Mouse (Mus musculus): Measurements from ENCODE around the gene Mrgbp. TPM values are rescaled to one million over a fixed set of nuclear protein-coding genes. Genes with fewer than 3 reads are reported as not detected.

The Mrgbp gene
- polyA plus RNA-seq, 1 experiment from 2014 or later = 22.3 TPM

DNA sequence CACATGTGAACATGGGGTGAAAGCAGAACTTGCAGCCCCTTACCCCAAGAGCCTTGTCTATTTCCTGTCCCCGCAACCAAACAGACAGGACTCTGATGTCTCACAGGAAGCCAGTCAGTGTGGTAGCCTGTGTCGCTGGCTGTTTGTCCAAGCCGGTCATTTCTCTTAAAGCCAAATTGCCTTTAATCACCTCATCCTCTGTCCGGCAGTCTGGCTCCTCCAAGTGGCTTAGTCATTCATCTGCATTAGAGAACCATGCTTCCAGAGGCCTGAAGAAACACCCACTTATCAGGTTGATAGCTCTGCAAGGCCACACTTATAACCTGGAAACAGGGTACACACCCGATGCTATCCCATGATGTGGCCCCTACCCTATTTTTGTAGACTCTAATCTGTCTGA is 19.0 kb upstream of the Mrgbp start:
- no peak for ATAC-seq (replicated peaks; ENCODE audit: insufficient number of reproducible peaks, insufficient read depth, low FRiP score, low read depth)
- Histone ChIP-seq H3K9ac (no peak overlapping the region), H3K4me1 (replicated peaks) (no peaks in the 10 kb centered on the region), H3K27ac (no peak overlapping the region), H3K27me3 (no peaks in the 10 kb centered on the region), H3K36me3 (no peaks in the 10 kb centered on the region), H3K4me3 (no peak overlapping the region), H3K9me3 (replicated peaks) (no peaks in the 10 kb centered on the region), H3K4me2 (no peak overlapping the region)
- WGBS = 50% methylated on average over 5 of the region's 5 CpGs

DNA sequence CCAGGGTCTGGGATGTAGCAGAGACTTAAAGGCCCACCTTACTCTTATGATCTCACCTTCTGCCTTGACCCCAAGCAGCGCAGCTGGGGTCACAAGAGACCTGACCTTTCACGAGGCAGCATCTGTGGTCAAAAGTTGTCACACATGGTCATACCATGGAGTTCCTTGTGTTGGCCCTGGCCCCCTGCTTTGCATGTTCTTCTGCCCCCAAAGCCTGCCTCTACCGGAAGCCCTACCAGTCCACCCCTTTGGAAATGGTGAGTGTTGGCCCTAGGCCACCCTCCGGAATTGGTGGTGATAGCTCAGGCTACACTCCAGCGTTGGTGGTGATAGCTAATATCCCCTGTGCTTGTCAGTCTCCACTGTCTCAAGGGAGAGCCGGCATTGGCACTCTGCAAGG is 17.8 kb upstream of the Mrgbp start:
- Histone ChIP-seq H3K4me3 (no peak overlapping the region), H3K36me3 (no peaks in the 10 kb centered on the region), H3K4me1 (replicated peaks) (no peaks in the 10 kb centered on the region), H3K27ac (no peak overlapping the region), H3K9me3 (replicated peaks) (no peaks in the 10 kb centered on the region), H3K9ac (no peak overlapping the region), H3K27me3 (no peaks in the 10 kb centered on the region), H3K4me2 (no peak overlapping the region)
- WGBS = 49% methylated on average over 6 of the region's 6 CpGs
- ATAC-seq (replicated peaks; ENCODE audit: insufficient number of reproducible peaks, insufficient read depth, low FRiP score, low read depth) = no peak

DNA sequence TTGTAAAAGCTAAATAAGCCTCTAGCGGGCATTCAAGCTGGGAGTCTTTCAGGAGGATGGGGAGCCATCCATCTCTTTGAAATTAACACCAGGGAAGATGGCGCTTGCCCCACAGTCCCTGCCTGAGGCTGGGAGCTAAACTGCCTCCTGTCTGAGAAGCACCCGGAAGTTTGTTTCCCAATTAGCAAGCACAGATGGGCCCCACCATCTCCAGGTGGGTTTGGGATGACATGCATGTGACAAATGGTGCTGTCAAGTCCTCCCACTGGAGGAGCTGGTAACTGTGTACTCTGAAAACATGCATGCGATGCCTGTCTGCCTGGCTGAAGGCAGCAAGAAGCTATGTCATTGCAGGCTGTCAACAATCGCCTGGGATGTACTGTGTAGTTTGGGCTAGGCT is 17.3 kb upstream of the Mrgbp start:
- no peak for ATAC-seq (replicated peaks; ENCODE audit: insufficient number of reproducible peaks, insufficient read depth, low FRiP score, low read depth)
- Histone ChIP-seq H3K4me3 (no peak overlapping the region), H3K27ac (no peak overlapping the region), H3K36me3 (no peaks in the 10 kb centered on the region), H3K9ac (no peak overlapping the region), H3K4me2 (no peak overlapping the region), H3K9me3 (replicated peaks) (no peaks in the 10 kb centered on the region), H3K4me1 (replicated peaks) (peaks cover 3% of the 10 kb centered on the region), H3K27me3 (no peaks in the 10 kb centered on the region)
- WGBS = 42% methylated on average over 5 of the region's 5 CpGs

DNA sequence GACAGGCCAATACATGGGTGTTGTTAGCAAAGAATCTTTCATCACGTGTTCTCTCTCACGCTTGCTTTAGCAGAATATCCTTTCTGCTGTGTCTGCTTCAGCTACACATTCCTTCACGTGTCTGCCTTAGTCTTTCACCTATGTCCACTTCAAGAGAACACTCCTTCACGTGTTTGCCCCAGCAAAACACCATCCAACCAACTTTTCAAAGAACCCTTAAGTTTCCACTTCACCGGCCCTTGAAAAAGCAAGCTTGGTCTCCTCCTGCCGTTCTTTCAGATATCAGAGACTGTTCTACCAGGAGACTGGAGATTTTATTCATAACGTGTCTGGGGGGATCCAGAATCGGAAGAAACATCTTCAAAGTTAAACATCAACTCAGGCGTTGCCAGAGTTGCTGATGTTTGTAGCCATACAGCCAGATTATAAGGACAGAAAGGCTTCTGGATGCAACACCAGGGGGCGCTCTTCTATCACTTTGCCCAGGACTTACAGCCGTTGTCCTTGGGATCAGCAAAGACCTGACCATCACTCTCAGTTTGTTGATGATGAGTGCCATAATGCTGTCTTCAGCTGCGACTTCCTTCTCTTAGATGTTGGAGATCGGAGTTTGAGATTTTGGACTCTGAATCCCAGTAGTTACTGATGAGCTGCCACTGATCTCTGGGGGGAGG is 14.7 kb upstream of the Mrgbp start:
- H3K4me1 ChIP-seq (replicated peaks) = peaks cover 14% of the 10 kb centered on the region
- H3K27ac ChIP-seq = no peak overlapping the region
- H3K36me3 ChIP-seq = no peaks in the 10 kb centered on the region
- H3K9ac ChIP-seq = no peak overlapping the region
- no peak overlapping the region for H3K4me2 ChIP-seq
- H3K27me3 ChIP-seq = peaks cover 11% of the 10 kb centered on the region; the same call in 1 of the 2 replicates
- H3K4me3 ChIP-seq = no peak overlapping the region
- H3K9me3 ChIP-seq (replicated peaks) = no peaks in the 10 kb centered on the region
- ATAC-seq (replicated peaks; ENCODE audit: insufficient number of reproducible peaks, insufficient read depth, low FRiP score, low read depth) = no peak
- WGBS = 34% methylated on average over 13 of the region's 13 CpGs

DNA sequence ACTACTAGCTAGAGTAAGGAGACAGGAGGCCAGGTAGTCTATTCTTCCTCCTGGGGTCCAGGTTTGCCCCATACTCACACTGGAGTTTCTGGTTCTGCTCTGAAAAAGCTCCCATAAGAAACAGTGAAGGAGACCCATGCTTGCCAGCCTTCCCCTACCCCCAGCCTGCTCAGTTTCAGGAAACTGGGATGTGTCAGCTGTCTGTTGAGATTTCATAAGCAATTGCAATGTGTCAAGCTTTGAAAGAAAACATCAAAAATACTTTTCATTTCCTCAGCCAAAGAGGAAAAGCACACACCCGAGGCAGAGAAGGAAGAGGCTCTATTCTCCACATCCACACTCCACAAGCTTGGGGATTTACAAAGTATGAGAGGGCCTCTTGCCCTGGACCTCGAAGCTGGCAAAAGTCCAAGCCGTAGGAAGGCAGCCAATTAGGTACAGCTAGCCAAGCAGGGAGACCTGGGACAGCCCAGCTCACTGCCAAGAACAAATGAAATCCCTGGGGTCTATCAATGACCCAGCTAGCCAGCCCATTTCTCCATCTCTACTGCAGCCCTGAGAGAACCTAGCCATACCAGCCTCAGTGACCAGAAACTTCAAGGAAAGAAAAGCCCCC is 12.0 kb upstream of the Mrgbp start:
- ATAC-seq (replicated peaks; ENCODE audit: insufficient number of reproducible peaks, insufficient read depth, low FRiP score, low read depth) = peak; percentile 64; the same call in 1 of the 2 replicates
- peaks cover 14% of the 10 kb centered on the region for H3K4me1 ChIP-seq (replicated peaks)
- H3K27ac ChIP-seq = peak overlapping the region; percentile 31; the same call in 1 of the 2 replicates
- H3K9me3 ChIP-seq (replicated peaks) = no peaks in the 10 kb centered on the region
- H3K9ac ChIP-seq = no peak overlapping the region
- no peak overlapping the region for H3K4me2 ChIP-seq
- no peak overlapping the region for H3K4me3 ChIP-seq
- no peaks in the 10 kb centered on the region for H3K36me3 ChIP-seq
- peaks cover 11% of the 10 kb centered on the region; the same call in 1 of the 2 replicates for H3K27me3 ChIP-seq
- WGBS = 11% methylated on average over 3 of the region's 3 CpGs

DNA sequence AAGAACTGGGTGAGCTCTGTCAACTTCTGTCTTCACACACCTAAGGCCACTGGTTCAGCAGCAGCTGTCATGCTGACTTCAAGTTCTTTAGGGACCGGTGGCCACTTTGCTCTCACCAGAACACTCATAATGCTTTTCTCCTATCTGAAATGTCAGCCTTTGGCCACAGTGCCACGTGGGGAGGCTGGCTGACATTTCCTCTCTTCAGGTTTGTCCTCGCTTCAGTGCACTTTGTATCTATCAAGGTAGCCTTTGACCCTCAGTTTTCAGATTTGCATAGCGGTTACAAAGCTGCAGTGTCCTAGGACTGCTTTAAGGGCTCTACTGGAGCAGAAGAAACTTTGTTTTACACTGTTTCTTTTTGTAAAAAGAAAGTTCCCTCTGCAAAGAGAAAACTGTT is 4.6 kb upstream of the Mrgbp start:
- H3K27ac ChIP-seq = no peak overlapping the region
- no peak overlapping the region for H3K9ac ChIP-seq
- no peaks in the 10 kb centered on the region; the same call in 1 of the 2 replicates for H3K4me1 ChIP-seq (replicated peaks)
- peaks cover 8% of the 10 kb centered on the region; the same call in 1 of the 2 replicates for H3K27me3 ChIP-seq
- H3K9me3 ChIP-seq (replicated peaks) = no peaks in the 10 kb centered on the region
- no peak overlapping the region for H3K4me2 ChIP-seq
- ATAC-seq (replicated peaks; ENCODE audit: insufficient number of reproducible peaks, insufficient read depth, low FRiP score, low read depth) = no peak
- H3K36me3 ChIP-seq = no peaks in the 10 kb centered on the region
- H3K4me3 ChIP-seq = no peak overlapping the region
- 43% methylated on average over 4 of the region's 4 CpGs for WGBS

- WGBS = 5% methylated on average over 3 of the region's 3 CpGs
Measured at GRCm38 (mm10) chr2:180578686-180579085, 2.4 kb upstream of the Mrgbp start.

DNA sequence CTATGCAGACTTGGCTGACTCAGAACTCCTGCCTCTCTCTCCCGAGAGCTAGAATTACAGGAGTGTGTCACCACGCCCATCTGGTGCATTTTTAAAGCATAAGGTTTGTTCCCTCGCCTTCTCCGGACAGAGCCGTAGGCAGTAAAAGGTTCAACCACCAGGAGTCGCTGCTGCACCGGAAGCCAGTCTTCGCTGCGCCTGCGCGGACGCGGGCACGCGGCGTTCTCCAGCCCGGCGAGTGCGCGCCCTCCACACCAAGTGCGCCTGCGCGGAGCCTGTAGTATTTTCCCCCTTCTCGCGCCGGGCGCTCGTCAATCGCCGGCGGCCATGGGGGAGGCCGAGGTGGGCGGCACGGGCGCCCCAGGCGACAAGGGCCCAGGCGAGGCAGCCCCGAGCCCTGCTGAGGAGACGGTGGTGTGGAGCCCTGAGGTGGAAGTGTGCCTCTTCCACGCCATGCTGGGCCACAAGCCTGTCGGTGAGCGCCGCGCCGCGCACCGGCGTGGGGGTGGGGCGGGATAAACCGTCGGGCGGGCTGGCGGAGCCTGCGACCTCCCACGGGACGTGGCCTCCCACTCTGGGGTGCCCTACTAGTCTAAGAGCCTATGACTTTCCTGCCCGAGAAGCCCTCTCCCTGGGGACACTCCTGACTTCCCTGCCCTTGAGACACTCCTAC is 1.5 kb downstream of the Mrgbp start:
- Histone ChIP-seq H3K27me3 (peaks cover 8% of the 10 kb centered on the region; the same call in 1 of the 2 replicates), H3K4me3 (peak overlapping the region; percentile 80), H3K36me3 (peaks cover 21% of the 10 kb centered on the region), H3K27ac (peak overlapping the region; percentile 75), H3K4me2 (peak overlapping the region; percentile 81), H3K9ac (peak overlapping the region; percentile 90), H3K4me1 (replicated peaks) (peaks cover 18% of the 10 kb centered on the region), H3K9me3 (replicated peaks) (no peaks in the 10 kb centered on the region)
- WGBS = under 1% methylated on average over 55 of the region's 57 CpGs
- peak; percentile 77 for ATAC-seq (replicated peaks; ENCODE audit: insufficient number of reproducible peaks, insufficient read depth, low FRiP score, low read depth)

More at GRCm38 (mm10) chr2:180578686-180579085, 2.4 kb upstream of the Mrgbp start:
- peaks cover 8% of the 10 kb centered on the region; the same call in 1 of the 2 replicates for H3K27me3 ChIP-seq
- no peaks in the 10 kb centered on the region for H3K9me3 ChIP-seq (replicated peaks)
- no peak overlapping the region for H3K9ac ChIP-seq
- no peaks in the 10 kb centered on the region for H3K36me3 ChIP-seq
- peaks cover 10% of the 10 kb centered on the region for H3K4me1 ChIP-seq (replicated peaks)
- H3K4me2 ChIP-seq = no peak overlapping the region
- H3K4me3 ChIP-seq = no peak overlapping the region
- H3K27ac ChIP-seq = no peak overlapping the region
- no peak for ATAC-seq (replicated peaks; ENCODE audit: insufficient number of reproducible peaks, insufficient read depth, low FRiP score, low read depth)

DNA sequence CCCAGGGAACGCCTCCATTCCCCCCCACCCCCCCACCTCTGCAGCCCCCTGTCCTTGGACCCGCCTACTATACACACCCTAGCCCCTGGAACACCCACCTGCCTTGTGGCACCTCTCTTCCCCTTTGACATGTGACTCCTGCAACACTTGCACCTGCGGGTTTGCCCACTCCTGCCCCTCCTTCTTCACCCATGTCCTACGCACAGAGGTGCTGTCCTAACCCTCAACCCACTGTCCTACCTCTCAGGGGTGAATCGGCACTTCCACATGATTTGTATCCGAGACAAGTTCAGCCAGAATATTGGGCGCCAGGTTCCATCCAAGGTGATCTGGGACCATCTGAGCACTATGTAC is 2.0 kb downstream of the Mrgbp start:
- 24% methylated on average over 7 of the region's 7 CpGs for WGBS
- no peaks in the 10 kb centered on the region for H3K9me3 ChIP-seq (replicated peaks)
- ATAC-seq (replicated peaks; ENCODE audit: insufficient number of reproducible peaks, insufficient read depth, low FRiP score, low read depth) = no peak; the same call in 1 of the 2 replicates
- peaks cover 21% of the 10 kb centered on the region for H3K36me3 ChIP-seq
- peak overlapping the region; percentile 81 for H3K4me2 ChIP-seq
- peak overlapping the region; percentile 90 for H3K9ac ChIP-seq
- peaks cover 18% of the 10 kb centered on the region for H3K4me1 ChIP-seq (replicated peaks)
- peak overlapping the region; percentile 80 for H3K4me3 ChIP-seq
- H3K27ac ChIP-seq = no peak overlapping the region
- peaks cover 8% of the 10 kb centered on the region; the same call in 1 of the 2 replicates for H3K27me3 ChIP-seq

GRCm38 (mm10) chr2:180588736-180589122 is 7.6 kb downstream of the Mrgbp start:
- peak; percentile 8; the same call in 1 of the 2 replicates for ATAC-seq (replicated peaks; ENCODE audit: insufficient number of reproducible peaks, insufficient read depth, low FRiP score, low read depth)

GRCm38 (mm10) chr2:180589123-180589831 is 8.2 kb downstream of the Mrgbp start, which contains the start of gene Ogfr:
Ogfr (plus strand) TSS chr2:180589245.
- H3K9ac ChIP-seq = peak within 1 kb of the TSS; percentile 98
- peak within 1 kb of the TSS; percentile 93 for H3K27ac ChIP-seq
- H3K27me3 ChIP-seq = no peaks in the 10 kb centered on the region
- H3K4me3 ChIP-seq = peak within 1 kb of the TSS; percentile 99
- under 1% methylated on average over 63 of the region's 67 CpGs for WGBS
- ATAC-seq (replicated peaks; ENCODE audit: insufficient number of reproducible peaks, insufficient read depth, low FRiP score, low read depth) = peak; percentile 90
- peak within 1 kb of the TSS; percentile 85 for H3K4me2 ChIP-seq
- no peaks in the 10 kb centered on the region for H3K9me3 ChIP-seq (replicated peaks)
- H3K36me3 ChIP-seq = peaks cover 54% of the 10 kb centered on the region
- peaks cover 13% of the 10 kb centered on the region for H3K4me1 ChIP-seq (replicated peaks)

More at GRCm38 (mm10) chr2:180588736-180589122, 7.6 kb downstream of the Mrgbp start:
- H3K36me3 ChIP-seq = peaks cover 49% of the 10 kb centered on the region
- H3K4me1 ChIP-seq (replicated peaks) = peaks cover 17% of the 10 kb centered on the region
- peak overlapping the region; percentile 99 for H3K4me3 ChIP-seq
- WGBS = 45% methylated on average over 6 of the region's 6 CpGs
- no peaks in the 10 kb centered on the region for H3K27me3 ChIP-seq
- H3K9me3 ChIP-seq (replicated peaks) = no peaks in the 10 kb centered on the region
- H3K27ac ChIP-seq = peak overlapping the region; percentile 93
- H3K4me2 ChIP-seq = peak overlapping the region; percentile 85
- H3K9ac ChIP-seq = peak overlapping the region; percentile 98

Measured in heart, embryonic 15.5 days (tissue).